Mouse (Mus musculus): ENCODE measurements around the gene Smap1. TPM values are rescaled to one million over a fixed set of nuclear protein-coding genes. Genes with fewer than 3 reads are reported as not detected.

Gene Smap1
- polyA plus RNA-seq, 2 experiments = 59.3 to 84.6 TPM

- Histone ChIP-seq H3K36me3 (ENCODE audit: control insufficient read depth, insufficient read depth, low read length) (peaks cover 50% of the 10 kb centered on the region), H3K4me2 (replicated peaks; ENCODE audit: low read depth, low read length, severe bottlenecking) (no peak overlapping the region), H3K4me3 (replicated peaks; ENCODE audit: low read length) (no peak overlapping the region), H3K9me3 (ENCODE audit: control insufficient read depth, low read length) (no peaks in the 10 kb centered on the region), H3K9ac (ENCODE audit: low read depth, low read length, severe bottlenecking) (no peak overlapping the region), H3K27me3 (ENCODE audit: control insufficient read depth, insufficient read depth, low read length) (no peaks in the 10 kb centered on the region), H3K4me1 (ENCODE audit: control insufficient read depth, insufficient read depth, low read length) (no peaks in the 10 kb centered on the region), H3K27ac (replicated peaks; ENCODE audit: low read depth, low read length) (no peak overlapping the region)
- WGBS = 78% methylated on average over 10 of the region's 10 CpGs
- no peak for TF ChIP-seq POLR2A (IDR thresholded peaks at IDR 0.05; ENCODE audit: borderline replicate concordance, extremely low read depth, insufficient read depth, insufficient read length)
- no peak for ATAC-seq (ENCODE audit: low FRiP score, low read depth)
- DNase-seq (ENCODE audit: low spot score) = no peak
Observed at GRCm38 (mm10) chr1:23846044-23846680, 76.0 kb downstream of the Smap1 start.

- Histone ChIP-seq H3K36me3 (ENCODE audit: control insufficient read depth, insufficient read depth, low read length) (peaks cover 47% of the 10 kb centered on the region), H3K27ac (replicated peaks; ENCODE audit: low read depth, low read length) (no peak overlapping the region), H3K4me3 (replicated peaks; ENCODE audit: low read length) (no peak overlapping the region), H3K9me3 (ENCODE audit: control insufficient read depth, low read length) (no peaks in the 10 kb centered on the region), H3K4me1 (ENCODE audit: control insufficient read depth, insufficient read depth, low read length) (no peaks in the 10 kb centered on the region), H3K4me2 (replicated peaks; ENCODE audit: low read depth, low read length, severe bottlenecking) (no peak overlapping the region), H3K27me3 (ENCODE audit: control insufficient read depth, insufficient read depth, low read length) (no peaks in the 10 kb centered on the region), H3K9ac (ENCODE audit: low read depth, low read length, severe bottlenecking) (no peak overlapping the region)
- 98% methylated on average over 10 of the region's 10 CpGs for WGBS
- DNase-seq (ENCODE audit: low spot score) = no peak
- no peak for TF ChIP-seq POLR2A (IDR thresholded peaks at IDR 0.05; ENCODE audit: borderline replicate concordance, extremely low read depth, insufficient read depth, insufficient read length)
- no peak for ATAC-seq (ENCODE audit: low FRiP score, low read depth)
Observed at GRCm38 (mm10) chr1:23845007-23845406, 77.1 kb downstream of the Smap1 start.

- Histone ChIP-seq H3K4me2 (replicated peaks; ENCODE audit: low read depth, low read length, severe bottlenecking) (no peak overlapping the region), H3K27ac (replicated peaks; ENCODE audit: low read depth, low read length) (no peak overlapping the region), H3K4me1 (ENCODE audit: control insufficient read depth, insufficient read depth, low read length) (no peaks in the 10 kb centered on the region), H3K4me3 (replicated peaks; ENCODE audit: low read length) (no peak overlapping the region), H3K9me3 (ENCODE audit: control insufficient read depth, low read length) (no peaks in the 10 kb centered on the region), H3K36me3 (ENCODE audit: control insufficient read depth, insufficient read depth, low read length) (peaks cover 47% of the 10 kb centered on the region), H3K27me3 (ENCODE audit: control insufficient read depth, insufficient read depth, low read length) (no peaks in the 10 kb centered on the region), H3K9ac (ENCODE audit: low read depth, low read length, severe bottlenecking) (no peak overlapping the region)
- ATAC-seq (ENCODE audit: low FRiP score, low read depth) (no peak), DNase-seq (ENCODE audit: low spot score) (no peak)
- 83% methylated on average over 7 of the region's 7 CpGs for WGBS
- TF ChIP-seq POLR2A (IDR thresholded peaks at IDR 0.05; ENCODE audit: borderline replicate concordance, extremely low read depth, insufficient read depth, insufficient read length) = no peak
Observed at GRCm38 (mm10) chr1:23843790-23844189, 78.3 kb downstream of the Smap1 start.

GRCm38 (mm10) chr1:23842629-23843028, 79.5 kb downstream of the Smap1 start:
- no peak overlapping the region for H3K27ac ChIP-seq (replicated peaks; ENCODE audit: low read depth, low read length)
- DNase-seq (ENCODE audit: low spot score) (no peak), ATAC-seq (ENCODE audit: low FRiP score, low read depth) (no peak)
- TF ChIP-seq POLR2A (IDR thresholded peaks at IDR 0.05; ENCODE audit: borderline replicate concordance, extremely low read depth, insufficient read depth, insufficient read length) = no peak
- H3K36me3 ChIP-seq (ENCODE audit: control insufficient read depth, insufficient read depth, low read length) = peaks cover 36% of the 10 kb centered on the region
- H3K4me1 ChIP-seq (ENCODE audit: control insufficient read depth, insufficient read depth, low read length) = no peaks in the 10 kb centered on the region
- H3K9me3 ChIP-seq (ENCODE audit: control insufficient read depth, low read length) = no peaks in the 10 kb centered on the region
- no peak overlapping the region for H3K9ac ChIP-seq (ENCODE audit: low read depth, low read length, severe bottlenecking)
- H3K4me2 ChIP-seq (replicated peaks; ENCODE audit: low read depth, low read length, severe bottlenecking) = no peak overlapping the region
- H3K27me3 ChIP-seq (ENCODE audit: control insufficient read depth, insufficient read depth, low read length) = no peaks in the 10 kb centered on the region
- WGBS = 61% methylated on average over 3 of the region's 3 CpGs
- H3K4me3 ChIP-seq (replicated peaks; ENCODE audit: low read length) = no peak overlapping the region

GRCm38 (mm10) chr1:23840924-23841323, 81.2 kb downstream of the Smap1 start:
- ATAC-seq (ENCODE audit: low FRiP score, low read depth) = no peak
- H3K9me3 ChIP-seq (ENCODE audit: control insufficient read depth, low read length) = no peaks in the 10 kb centered on the region
- no peak for DNase-seq (ENCODE audit: low spot score)
- no peak overlapping the region for H3K4me3 ChIP-seq (replicated peaks; ENCODE audit: low read length)
- H3K36me3 ChIP-seq (ENCODE audit: control insufficient read depth, insufficient read depth, low read length) = peaks cover 24% of the 10 kb centered on the region
- no peak for TF ChIP-seq POLR2A (IDR thresholded peaks at IDR 0.05; ENCODE audit: borderline replicate concordance, extremely low read depth, insufficient read depth, insufficient read length)
- H3K4me1 ChIP-seq (ENCODE audit: control insufficient read depth, insufficient read depth, low read length) = no peaks in the 10 kb centered on the region
- no peak overlapping the region for H3K4me2 ChIP-seq (replicated peaks; ENCODE audit: low read depth, low read length, severe bottlenecking)
- no peaks in the 10 kb centered on the region for H3K27me3 ChIP-seq (ENCODE audit: control insufficient read depth, insufficient read depth, low read length)
- H3K27ac ChIP-seq (replicated peaks; ENCODE audit: low read depth, low read length) = no peak overlapping the region
- H3K9ac ChIP-seq (ENCODE audit: low read depth, low read length, severe bottlenecking) = no peak overlapping the region

Data from limb, embryonic 14.5 days (tissue).